Mouse (Mus musculus): ENCODE measurements around the gene Kcnd3.

Gene Kcnd3

DNA sequence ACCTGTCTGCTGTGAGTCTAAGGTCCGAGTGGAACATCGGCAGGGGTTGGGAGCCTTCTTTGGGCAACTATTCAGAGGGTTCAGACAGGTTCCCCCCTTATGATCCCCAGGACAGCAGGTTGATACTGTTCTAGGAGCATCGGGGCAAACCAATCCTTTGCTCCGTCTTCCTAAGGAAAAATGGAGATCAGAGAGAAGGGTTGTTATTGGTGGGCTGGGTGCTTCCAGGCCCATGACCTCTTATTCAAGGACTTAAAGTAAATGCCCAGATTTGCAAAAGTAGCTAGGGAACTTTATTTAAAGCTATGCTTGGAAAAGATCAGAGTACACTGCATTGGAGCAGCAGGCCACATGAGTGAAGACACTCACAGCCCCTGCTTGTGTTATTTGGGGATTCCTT, 69.5 kb downstream of the Kcnd3 start:
- DNase-seq (ENCODE audit: low spot score in 2 of 2): no peak

DNA sequence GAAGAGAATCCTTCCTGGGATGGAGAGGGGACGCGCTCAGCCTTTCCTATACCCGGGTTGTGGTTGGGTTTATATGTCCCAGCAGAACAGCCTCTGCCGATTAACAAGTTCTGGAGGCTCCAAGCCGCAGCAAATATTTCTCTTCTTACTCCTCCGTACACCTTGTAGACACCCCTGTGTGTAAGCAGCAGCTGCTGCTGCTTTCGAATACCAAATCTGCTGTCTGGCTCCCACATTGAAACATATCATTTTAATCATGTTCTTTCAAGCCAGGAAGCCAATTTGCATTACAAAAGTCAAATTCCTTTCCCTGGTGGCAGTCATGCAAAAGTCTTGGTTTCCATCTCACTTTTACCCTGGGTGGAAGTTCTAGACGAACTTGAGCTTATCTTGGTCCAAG, 76.7 kb downstream of the Kcnd3 start:
- no peak for DNase-seq (ENCODE audit: low spot score in 2 of 2)

DNA sequence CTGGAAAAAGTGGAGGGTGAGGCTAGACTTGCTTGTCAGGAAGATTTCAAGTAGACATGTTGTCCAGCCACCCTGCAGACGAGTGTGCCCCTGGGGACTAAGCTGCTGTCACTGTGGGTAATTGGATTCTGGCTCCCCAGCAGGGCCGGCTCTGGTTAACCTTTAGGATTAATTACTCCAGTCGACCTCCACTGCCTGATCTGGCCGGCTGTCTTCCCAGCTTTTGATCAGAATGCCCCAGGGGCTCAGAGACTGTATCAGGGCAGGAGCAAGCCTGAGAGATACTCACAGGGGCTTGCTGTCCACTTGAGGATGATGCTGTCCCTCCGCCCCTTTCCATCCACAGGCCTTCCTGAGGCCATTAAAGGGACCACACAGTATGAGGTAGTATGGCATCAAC, 77.6 kb downstream of the Kcnd3 start:
- DNase-seq (ENCODE audit: low spot score in 2 of 2): no peak

DNA sequence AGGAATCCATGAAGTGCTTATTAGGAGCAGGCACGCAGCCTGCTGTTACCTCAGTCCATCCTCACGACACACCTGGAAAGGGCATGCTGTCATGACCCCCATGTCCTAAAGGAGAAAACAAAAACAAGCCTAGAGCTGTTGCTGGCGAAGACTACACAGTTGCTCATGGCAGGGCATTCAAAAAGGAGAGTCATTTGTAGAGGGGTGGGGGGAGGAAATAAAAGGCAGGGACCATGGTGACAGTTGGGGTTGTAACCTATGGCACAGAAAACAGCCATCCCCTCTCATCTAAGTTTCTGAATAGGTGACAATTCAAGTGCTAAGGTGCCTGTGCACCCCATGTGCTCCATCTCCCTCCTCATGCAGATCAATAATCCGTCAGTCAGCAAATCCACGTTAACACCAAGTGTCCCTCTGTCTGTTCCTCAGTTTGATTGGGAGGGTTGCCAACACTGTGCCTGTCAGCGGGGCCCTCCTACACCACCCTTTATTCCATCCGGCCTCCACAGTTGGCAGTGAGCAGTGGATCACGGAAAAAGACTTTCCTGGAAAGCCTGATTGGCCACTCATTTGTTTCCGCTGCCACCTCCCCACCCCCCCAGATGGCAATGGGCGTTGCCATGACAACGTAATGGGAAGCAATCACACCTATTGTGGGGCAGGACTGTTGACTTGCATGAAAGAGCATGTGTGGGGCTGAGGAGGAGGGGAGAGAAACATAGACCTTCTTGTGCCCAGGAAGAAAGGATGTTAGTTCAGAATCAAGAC, 78.4 kb downstream of the Kcnd3 start:
- DNase-seq (ENCODE audit: low spot score in 2 of 2): no peak

DNA sequence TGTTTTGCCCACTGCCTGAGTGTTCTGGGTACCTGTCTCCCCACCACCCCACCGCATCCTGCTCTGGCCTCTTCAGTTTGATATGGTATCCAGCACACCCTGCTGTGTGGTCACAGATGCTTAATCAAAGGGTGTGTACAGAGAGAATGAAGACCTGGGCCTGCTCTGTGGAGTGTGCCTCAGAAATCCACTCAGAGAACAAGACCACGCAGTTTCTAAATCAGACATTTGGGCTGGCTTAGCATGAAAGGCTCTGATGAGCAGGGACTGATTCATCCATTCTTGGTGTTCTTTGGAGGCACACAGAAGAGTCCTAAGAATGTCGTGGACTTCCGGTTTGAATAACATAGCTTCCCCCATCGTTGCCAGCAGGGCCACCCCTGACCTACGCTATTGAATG, 86.3 kb downstream of the Kcnd3 start:
- no peak for DNase-seq (ENCODE audit: low spot score in 2 of 2)

DNA sequence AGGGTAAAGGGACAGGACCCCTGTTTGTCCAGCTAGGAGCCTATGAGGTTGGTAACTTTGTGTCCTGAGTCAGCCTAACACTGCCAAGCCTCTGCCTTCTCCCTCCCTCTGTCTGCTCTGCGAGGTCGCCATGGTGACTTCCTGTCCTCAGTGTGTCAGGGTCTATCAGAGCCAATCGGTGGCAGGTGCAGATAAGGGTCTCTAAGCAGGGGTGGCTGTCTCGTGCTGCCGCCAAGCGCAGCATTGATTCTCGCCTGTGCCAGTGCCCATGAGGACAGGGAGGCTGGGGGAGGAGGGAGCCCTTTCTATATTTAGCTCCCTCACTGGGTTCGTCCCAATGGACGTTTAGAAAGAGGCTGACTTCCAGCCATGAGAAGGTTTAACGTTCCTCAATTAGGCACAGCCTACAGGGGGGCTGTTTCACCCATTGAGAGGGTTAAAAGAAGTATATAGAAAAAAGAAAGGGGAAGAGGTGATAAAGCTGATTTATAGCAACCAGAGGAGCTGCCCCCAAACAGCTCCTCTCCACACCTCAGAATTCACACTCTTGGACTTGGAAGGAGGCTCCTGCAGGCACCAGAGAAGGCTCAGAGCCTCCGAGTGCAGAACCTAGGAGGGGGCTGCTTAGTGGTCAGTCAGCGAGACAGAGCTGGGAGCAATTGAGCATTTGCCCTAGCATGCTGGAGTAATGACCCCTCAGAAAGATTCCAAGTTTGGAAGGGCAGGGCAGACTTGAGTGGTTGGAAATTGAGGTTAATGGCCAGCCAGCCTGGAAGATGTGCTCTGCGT, 86.9 kb downstream of the Kcnd3 start:
- DNase-seq (ENCODE audit: low spot score in 2 of 2): peak in 1 of 2 experiments; percentile 7

DNA sequence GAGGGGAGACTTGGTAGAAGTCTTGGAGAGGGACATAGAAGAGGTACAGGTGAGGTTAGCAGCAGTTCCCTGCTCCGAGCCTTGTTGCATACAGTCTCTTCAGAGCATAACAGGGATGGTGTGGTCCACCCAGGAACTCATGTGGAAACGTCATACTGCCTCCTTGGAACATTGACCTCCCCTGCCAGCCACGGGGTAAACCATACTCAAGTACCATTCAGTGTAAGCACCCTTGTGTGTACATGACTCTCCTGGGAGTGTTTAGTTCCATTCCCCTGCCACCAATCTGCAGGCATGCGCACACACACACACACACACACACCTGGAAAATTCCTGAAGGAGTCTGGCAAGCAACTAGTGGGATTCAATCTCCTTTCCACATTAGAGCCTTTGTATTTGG, 90.6 kb downstream of the Kcnd3 start:
- DNase-seq (ENCODE audit: low spot score in 2 of 2): no peak

DNA sequence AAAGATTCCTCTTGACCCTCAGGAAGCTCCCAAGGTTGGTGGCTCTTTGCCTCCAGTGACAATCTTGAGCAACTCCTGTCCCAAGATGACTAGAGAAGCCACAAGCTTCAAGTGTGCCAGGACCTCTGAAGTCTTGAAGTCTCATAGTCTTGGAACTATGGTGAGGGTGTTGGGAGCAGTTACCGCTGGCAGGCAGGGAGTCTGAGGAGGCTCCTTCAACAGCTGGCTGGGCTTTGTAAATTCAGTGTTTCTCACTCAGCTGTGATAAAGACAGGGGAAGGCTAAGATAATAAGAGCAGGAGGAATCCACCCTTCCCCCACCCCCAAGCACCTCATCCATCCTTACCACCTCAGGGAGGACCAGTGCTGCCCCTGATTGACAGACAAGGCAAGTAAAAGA, 92.0 kb downstream of the Kcnd3 start:
- no peak for DNase-seq (ENCODE audit: low spot score in 2 of 2)

DNA sequence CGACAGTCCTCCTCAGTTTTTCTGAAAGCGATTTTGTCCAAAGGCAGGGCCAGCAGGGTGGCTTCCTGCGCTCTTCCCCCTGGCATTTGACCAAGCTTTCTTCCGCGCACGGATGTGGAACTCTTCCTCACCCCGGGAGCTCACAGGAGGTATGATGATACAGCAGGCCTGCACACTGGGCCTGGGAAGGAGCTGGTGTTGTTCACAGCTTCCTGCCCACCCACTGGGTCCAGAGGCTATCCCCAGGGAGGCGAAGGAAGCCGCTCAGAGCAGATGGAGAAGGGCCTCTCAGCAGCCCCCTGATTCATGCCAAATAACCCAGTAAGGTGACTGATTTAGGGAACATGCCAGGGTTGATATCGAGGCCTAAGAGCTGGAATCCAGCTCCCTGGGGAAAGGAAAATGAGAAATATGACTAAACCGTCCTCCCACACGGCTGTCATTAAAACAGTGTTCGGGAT, 94.5 kb downstream of the Kcnd3 start:
- no peak for DNase-seq (ENCODE audit: low spot score in 2 of 2)

DNA sequence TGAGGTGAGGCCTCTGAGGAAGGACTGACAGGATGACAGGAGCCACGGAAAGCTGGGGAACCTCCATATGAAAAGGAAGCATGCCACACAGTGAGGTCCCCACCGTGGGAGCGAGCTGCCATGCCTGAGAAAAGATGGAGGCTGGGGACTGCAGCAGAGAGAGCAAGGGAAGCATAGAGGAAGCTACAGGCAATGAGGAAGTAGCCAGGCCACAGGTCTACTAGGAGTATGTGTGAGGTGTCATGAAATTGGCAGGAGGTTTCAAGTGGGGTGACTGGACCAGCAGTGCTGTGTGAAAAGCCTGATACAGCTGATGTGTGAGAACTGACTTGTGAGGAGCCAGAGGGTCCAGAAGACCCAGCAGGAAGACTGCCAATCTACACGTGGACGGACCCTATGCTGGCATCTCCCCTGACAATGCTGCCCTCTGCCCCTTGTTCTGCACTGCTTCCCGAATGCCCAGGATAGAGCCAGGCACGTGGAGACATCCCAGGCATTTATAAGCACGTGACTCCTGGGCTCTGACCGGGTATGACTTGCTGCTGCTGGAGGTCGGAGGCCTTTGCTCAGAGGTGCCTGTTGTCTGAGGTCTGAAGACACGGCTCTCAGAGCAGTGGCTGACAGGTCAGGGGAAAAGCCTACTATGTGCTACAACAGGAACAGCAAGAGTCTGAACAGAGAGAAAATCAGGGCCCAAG, 96.1 kb downstream of the Kcnd3 start:
- DNase-seq (ENCODE audit: low spot score in 2 of 2): no peak

DNA sequence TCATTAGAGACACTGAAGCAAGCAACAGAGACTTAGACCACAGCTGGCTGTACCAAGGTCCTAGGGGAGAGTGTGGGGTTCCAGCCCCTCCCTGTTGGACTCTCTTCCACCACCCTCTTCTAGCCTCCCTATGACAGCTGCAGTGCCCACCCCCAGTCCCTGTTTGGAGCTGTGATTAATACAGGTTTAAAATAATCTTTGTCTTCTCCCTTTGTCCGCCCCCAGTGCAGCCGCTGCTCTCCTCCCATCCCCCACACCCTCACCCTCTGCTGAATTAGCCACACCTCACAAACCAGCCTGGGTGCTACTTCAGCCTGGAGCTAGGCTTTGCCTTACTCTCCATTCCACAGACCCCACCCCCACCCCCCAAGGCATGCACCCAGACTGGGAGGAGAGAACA, 107.3 kb downstream of the Kcnd3 start:
- DNase-seq (ENCODE audit: low spot score in 2 of 2): no peak

DNA sequence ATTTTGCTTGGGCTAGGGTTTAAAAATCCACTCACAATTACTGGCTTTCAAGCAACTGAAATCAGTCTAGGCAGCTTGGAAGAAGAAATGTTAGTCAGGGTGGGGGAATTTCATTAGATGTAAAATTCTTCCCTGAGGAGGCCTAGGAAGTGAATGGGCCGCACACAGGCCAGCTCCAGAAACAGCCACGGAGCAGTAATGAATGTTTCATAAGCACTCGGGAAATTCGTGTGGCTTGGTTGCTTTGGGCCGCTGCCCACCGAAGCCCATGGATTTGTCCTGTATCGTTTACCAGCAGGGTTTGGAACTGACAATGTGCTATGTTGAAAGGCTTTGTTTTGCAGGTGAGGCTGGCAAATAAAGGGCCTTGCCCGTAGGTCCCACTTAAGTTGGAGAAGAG, 114.8 kb downstream of the Kcnd3 start:
- DNase-seq (ENCODE audit: low spot score in 2 of 2): no peak

DNA sequence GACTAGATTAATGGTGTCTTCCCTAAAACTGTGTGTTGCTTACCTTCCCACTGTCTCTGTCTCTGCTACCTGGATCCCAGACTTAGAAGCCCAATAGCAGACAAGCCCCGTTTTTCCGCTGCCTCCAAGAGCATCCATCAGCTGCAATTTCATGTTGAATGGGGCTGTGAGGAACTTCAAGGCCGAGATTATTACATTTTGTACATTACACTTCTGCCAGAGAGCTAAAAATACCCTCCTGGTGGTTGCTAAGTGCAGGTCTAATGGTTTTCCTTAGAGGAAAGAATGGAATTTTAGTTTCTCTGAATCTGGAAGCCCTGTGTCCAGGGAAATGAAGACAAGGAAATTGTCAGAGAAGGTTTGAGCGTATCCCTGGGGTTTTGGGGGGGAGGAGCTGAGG, 115.3 kb downstream of the Kcnd3 start:
- no peak for DNase-seq (ENCODE audit: low spot score in 2 of 2)

DNA sequence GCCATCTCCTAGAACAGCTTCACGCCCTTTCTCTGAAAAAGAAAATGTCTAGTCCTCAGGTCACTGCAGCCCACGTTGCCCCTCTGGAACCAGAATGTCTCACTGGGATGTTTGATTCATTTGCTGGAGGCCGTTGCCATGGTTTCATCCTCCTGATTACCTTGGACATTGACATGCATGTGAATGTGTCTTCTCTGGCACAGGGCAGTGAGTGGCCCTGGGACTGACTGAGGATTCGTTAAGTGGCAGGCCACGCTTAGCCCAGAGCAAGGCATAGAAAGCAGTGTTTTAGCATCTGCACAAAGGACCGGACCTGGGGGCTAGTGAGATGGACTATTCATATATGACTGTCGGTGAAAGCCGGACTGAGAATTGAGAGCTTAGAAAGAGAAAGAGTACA, 116.3 kb downstream of the Kcnd3 start:
- DNase-seq (ENCODE audit: low spot score in 2 of 2): no peak

DNA sequence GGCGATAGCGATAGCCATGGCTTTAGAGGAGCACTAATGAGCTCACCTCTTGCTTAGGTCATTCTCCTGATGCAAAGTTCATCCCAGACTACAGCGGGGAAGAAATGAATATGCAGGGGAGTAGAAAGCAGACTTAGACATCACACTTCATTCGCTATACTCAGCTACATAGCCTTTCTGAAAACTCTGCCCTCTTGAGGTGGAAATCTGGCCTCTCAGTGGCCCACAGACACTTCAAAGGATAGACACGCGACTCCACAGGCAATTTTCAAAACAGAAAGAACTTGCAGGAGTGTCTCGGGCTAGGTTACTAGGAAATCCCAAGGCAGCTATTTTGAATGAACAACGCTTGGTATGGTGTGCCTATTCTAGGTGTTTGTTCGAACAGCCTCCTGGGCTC, 116.7 kb downstream of the Kcnd3 start:
- no peak for DNase-seq (ENCODE audit: low spot score in 2 of 2)

DNA sequence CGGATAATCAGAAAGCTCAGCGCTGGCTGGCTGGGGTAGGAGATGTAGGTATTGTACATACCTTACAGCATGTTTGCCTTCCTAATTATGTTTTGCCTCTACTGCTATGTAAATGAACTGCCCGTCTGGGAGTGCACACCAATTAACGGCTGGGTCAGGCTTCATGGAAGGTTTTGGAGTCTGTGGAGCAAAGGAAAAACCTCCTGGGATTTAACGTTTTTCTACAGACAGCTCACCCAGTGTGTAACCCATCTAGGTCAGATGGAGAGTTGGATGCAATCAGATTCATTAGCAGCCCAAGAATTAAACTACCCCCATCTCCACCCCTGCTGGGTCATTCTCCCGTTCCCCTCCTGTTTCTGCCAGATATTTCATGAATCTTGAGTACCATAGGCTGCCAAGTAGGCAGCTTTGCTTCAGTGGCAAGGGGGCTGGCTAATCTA, 117.2 kb downstream of the Kcnd3 start:
- no peak for DNase-seq (ENCODE audit: low spot score in 2 of 2)

DNA sequence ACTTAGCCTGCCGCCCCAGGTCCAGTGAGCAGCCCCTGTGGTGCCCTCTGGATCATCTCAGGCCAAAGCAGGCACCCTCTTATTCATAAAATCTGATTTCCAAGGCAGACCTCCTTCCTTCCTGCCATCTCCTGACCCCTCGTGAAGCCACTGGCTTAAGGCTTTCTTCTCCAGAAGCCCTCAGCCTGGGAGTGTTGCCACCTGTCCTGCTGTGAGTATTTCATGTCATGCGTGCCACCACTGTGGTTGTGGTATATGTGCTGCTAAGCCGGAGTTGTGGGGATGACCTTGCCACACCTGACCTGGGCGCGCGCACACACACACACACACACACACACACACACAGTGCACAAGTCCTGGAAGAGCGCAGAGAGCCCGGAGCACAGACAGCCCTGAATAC, 117.8 kb downstream of the Kcnd3 start:
- no peak for DNase-seq (ENCODE audit: low spot score in 2 of 2)

DNA sequence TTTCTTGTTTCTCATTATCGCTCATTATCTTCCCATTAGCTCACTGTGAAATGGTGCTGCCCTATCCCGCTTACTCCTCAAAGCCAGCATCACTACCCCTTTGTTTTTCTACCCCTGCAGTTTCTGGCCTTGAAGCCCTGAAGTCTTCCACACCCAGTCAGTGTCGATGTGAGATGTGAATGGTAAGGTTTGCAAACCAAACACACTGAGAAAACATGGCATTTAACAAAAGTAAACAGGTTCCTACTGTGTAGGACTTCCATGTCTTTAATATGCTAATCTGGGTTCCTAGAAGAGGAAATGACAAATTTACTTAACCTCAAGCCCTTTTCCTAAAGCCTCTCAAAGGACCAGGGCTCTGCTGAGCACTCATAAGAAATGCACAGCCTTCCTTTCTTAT, 118.7 kb downstream of the Kcnd3 start:
- DNase-seq (ENCODE audit: low spot score in 2 of 2): no peak

DNA sequence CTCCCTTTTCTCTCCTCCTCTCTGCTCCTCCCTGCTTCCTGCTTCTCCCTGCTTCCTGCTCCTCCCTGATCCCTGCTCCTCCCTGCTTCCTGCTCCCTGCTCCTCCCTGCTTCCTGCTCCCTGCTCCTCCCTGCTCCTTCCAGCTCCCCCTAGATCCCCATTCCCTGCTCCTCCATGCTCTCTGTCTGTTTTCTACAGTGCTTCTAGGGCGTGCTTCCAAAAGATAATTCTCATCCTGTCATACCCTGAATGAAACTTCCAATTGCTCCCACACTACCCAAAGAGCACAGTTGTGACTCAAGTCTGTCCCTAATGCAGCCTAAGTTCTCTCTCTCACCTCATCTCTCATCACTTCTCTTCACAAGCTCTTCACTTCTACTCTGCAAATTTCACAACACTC, 119.8 kb downstream of the Kcnd3 start:
- no peak for DNase-seq (ENCODE audit: low spot score in 2 of 2)

DNA sequence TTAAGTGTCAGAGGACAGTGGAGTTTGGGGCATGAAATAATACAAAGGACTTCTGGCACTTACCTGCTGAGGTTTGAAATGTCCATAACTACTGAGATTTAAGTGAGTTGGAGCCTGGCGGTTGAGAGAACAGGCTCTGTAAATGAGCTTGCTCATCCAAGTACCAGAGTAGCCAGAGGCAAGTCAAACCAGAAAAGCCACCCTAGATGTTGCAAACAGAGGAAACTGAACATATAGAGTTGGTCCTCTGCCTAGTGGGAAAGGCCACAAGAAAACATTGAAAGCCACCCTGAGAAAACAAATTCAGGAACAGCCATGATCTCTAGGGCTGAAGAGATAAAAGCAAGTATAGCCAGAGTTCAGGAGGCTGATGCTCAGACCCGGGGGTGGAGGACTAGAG, 121.0 kb downstream of the Kcnd3 start:
- no peak for DNase-seq (ENCODE audit: low spot score in 2 of 2)

DNA sequence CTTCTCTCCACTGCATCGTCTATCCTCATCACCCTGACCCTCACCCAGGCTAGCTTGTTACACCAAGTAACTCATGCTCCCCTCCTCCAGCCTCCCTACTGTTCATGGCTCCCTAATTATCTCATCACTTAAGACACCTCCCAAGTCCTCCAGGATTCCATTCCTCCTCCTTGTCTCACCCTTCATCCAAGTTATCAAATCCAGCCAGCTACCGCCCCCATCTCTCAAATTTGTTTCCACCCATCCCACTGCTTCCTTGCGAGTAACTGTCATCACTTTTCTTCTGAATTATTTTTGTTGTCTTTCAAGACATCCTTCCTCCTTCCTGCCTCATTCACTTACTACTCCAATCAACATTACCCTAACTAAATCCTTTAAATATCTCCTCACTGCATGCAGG, 126.2 kb downstream of the Kcnd3 start:
- no peak for DNase-seq (ENCODE audit: low spot score in 2 of 2)

DNA sequence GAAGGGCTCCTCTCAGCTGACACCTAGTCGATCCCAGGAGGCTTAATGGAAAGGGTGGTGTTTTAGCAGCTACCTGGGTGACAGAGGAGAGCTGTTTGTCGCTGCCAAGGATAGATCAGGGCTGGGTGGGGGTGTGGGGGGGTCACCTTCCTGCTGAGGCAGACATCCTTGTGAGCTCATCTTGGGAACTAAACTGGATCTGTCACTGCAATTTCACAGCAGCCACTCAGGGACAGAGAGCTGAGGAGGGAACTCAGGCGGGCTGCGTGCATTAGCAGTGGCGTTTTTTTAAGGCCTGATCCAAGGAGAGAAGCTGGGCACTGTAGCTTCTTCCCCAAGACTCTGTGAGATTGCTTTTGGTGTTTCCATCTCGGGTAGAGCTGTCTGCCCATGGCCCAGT, 129.0 kb downstream of the Kcnd3 start:
- no peak for DNase-seq (ENCODE audit: low spot score in 2 of 2)

DNA sequence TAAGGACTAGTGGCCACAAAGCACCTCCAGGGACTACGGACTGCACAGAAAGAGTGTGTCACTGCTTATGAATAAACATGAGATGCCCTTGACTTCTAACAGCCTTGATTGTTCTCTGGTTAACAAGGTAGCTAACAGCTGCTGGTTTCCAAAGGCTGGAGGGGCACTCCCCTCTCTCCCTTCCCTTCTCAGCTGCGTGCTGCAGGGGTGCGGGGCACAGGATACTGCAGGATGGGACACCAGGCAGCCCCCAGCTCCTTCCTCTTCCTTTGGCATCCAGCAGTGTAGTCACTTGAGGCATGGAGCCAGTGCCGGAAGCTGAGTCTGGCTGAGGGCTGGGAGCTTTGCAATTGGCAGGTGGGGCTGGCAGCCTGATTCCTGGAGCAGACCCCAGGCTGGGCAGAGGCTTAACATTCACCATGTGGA, 133.6 kb downstream of the Kcnd3 start:
- DNase-seq (ENCODE audit: low spot score in 2 of 2): no peak
